Mouse (Mus musculus) megakaryocyte-erythroid progenitor cell, adult 5-6 weeks (primary cell): ENCODE results near the gene Fam122b. TPM values are rescaled to one million over a fixed set of nuclear protein-coding genes. Genes with fewer than 3 reads are reported as not detected.

Source experiments
- ATAC-seq: replicated peaks from 2 replicates; pipeline ENCODE4 v1.8.0; 2016; ENCODE audit warnings: mild to moderate bottlenecking, inconsistent platforms; ENCODE audit not compliant: severe bottlenecking, poor library complexity, low FRiP score, low TSS enrichment
- total RNA-seq, 2 experiments: library from RNA; stranded (forward) in 1 of 2; stranded (reverse) in 1 of 2; fragments of 200-1000, 215-1000 nt in 1 of 2; fragments of >200 nt in 1 of 2; fragmentation: Nextera tagmentation in 1 of 2; gene quantifications; 2 replicates each; pipeline ENCODE4 v1.2.3; 2014 to 2017

Fam122b gene
- total RNA-seq, 2 experiments from 2014 or later, result 8.4 to 21.5 TPM

DNA sequence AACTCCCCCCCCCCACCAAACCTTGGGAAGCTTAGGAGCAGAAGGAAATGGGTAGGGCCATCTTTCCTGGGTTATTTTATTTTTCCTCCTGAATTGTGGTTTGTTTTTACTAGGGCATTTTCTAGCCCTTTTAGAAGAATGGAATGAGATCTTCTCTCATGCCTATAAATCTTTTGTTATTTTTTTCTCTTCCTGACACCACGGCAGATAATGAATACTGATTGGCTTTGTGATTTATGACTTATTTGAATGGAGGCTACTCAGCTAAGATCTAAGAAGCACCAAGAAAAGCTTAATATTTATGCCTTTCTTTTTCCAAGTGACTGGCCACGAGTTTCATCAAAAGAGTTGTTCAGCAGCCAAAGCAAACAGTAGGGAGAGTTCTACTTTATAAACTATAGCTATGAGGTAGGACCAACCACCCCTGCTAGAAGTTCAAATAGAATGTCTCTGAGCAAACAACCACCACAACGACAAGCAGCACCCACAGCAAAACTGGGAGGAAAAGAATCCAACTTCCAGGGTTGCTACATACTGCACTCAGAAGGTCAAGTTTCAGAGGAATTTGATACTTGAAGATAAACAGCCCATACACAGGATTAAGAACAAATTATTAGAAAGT lies 64.8 kb downstream of the Fam122b start:
- ATAC-seq, result no peak

DNA sequence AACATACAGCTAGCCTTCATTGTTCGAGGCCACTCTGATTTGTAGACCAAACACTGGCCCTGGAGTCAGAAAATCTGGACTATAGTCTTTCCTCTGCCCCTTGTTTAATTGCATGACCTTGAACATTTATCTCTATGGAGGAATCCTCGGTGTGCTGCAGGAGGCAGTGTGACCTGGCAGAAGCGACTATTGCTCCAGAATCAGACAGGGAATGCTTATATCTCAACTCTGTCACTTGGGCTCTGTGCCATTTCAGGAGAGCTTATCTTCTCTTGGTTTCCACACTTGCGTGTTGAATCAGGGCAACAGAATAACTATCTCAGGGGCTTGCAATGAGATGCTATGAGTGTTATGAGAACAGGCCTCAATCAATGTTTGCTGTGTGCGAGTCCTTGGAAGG lies 68.0 kb downstream of the Fam122b start:
- no peak for ATAC-seq

DNA sequence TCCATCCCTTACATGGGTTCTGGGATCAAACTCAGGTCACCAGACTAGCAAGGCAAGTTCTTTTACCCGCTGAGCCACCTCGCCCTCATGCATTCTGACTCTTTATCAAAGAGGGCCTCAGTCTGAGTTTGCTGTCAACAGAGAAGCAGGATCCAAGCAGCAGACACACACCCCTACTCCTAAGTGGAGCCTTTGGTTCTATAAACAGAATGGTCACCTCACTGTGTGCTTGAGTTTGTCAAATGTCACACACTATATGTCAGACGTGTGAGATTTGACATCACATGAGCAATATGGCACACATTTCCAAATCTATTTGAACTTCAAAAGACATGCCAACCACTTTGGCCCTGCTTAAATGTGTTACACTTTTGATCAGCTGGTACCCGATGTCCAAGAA lies 71.9 kb downstream of the Fam122b start:
- ATAC-seq, result no peak

GRCm38 (mm10) chrX:53196392-53196791 lies 73.2 kb downstream of the Fam122b start:
- no peak for ATAC-seq

Other genes with a start within 250 kb of the Fam122b start
- gene Plac1, start 29.7 kb downstream of the Fam122b start, total RNA-seq (2014; fragmentation: Nextera tagmentation), result not detected in 2 replicates
- not detected in 2 replicates for gene Plac1, start 29.7 kb downstream of the Fam122b start, total RNA-seq (2017)
- not detected in 2 replicates for gene Fam122c, start 3.6 kb upstream of the Fam122b start, total RNA-seq (2014; fragmentation: Nextera tagmentation)
- not detected in 2 replicates for gene Fam122c, start 3.6 kb upstream of the Fam122b start, total RNA-seq (2017)
- gene Mospd1, start 100.7 kb upstream of the Fam122b start, total RNA-seq (2014; fragmentation: Nextera tagmentation), result 24.8 and 31.4 TPM in 2 replicates
- gene Mospd1, start 100.7 kb upstream of the Fam122b start, total RNA-seq (2017), result 25.8 and 38.5 TPM in 2 replicates
- not detected in 2 replicates for gene Etd, start 165.1 kb upstream of the Fam122b start, total RNA-seq (2014; fragmentation: Nextera tagmentation)
- gene Etd, start 165.1 kb upstream of the Fam122b start, total RNA-seq (2017), result not detected in 2 replicates